Mouse (Mus musculus): Measurements from ENCODE around the gene Tmem39b. TPM values are rescaled to one million over a fixed set of nuclear protein-coding genes. Genes with fewer than 3 reads are reported as not detected.

Gene Tmem39b
- polyA plus RNA-seq, 1 experiment, result not detected

DNA sequence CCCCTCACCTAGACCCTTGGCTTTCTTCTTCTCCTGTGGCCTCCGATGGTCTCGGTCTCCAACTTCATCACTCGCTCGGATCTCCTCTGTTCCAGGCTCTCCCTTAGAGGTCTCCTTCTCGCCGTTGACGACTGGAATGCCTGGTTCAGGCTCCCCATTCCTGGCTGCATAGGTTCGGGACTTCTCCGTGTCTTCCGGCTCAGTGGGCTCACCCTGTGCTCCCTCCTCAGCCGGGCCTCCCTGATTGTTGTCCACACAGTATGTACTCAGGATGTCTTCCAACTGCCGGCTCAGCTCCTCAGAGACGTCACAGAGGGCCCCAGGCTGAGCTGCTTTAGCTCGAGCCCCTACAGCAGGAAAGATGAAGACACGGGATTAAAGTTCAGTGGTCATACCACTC lies 57.4 kb downstream of the Tmem39b start:
- Histone ChIP-seq H3K4me1 (ENCODE audit: control insufficient read depth, insufficient read depth, low read length) (peaks cover 11% of the 10 kb centered on the region), H3K4me3 (ENCODE audit: insufficient read depth, low read depth, low read length) (no peak overlapping the region), H3K27ac (ENCODE audit: insufficient read depth, low read depth, low read length) (no peak overlapping the region)
- no peak for TF ChIP-seq CTCF (IDR thresholded peaks at IDR 0.05; ENCODE audit: insufficient read depth, low read depth, low read length)
- WGBS, result 72% methylated on average over 15 of the region's 15 CpGs

DNA sequence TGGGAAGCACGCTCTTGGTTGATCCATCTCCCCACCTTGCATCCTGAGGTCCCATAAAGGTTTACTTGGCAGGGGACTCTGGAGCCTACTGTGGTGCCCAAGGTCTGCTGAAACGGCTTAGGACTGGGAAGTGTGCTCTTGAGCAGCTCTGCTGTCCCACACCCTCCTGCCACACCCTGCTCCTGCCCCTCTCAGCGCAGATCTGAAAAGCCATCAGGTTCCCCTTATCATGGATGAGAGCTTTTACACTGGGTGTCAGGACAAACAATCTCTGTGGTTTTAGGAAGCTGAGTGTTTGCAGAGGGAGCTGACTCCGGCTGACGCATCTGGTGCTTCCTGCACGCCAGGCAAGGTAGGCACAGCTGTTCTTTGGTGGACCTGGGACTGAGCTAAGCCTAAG lies 62.8 kb downstream of the Tmem39b start:
- Histone ChIP-seq H3K4me3 (ENCODE audit: insufficient read depth, low read depth, low read length) (no peak overlapping the region), H3K4me1 (ENCODE audit: control insufficient read depth, insufficient read depth, low read length) (peaks cover 2% of the 10 kb centered on the region; the same call in 1 of the 2 replicates), H3K27ac (ENCODE audit: insufficient read depth, low read depth, low read length) (no peak overlapping the region)
- no peak for TF ChIP-seq POLR2A (IDR thresholded peaks at IDR 0.05; ENCODE audit: insufficient read depth, low read depth, low read length)
- TF ChIP-seq CTCF (IDR thresholded peaks at IDR 0.05; ENCODE audit: insufficient read depth, low read depth, low read length), result no peak
- 96% methylated on average over 6 of the region's 6 CpGs for WGBS

DNA sequence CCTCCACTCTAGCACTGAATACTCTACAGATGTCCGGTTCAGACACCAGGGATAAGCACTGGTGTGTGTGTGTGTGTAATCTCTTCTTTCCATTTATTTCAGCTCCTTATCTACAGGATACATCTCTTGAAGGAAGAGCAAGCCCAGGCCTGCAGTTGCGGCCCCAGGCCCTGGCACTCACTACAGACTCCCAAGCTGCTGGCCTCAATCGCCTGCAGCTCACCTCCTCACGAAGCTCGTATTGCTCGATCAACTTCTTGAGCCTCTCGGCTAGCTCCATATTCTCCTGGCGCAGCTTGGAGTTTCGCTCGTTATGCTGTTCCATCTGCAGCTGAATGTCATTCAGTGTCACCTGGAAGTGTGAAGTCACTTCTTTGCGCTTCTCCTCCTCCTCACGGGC lies 64.8 kb downstream of the Tmem39b start:
- TF ChIP-seq POLR2A (IDR thresholded peaks at IDR 0.05; ENCODE audit: insufficient read depth, low read depth, low read length), result no peak
- no peak for TF ChIP-seq CTCF (IDR thresholded peaks at IDR 0.05; ENCODE audit: insufficient read depth, low read depth, low read length)
- no peaks in the 10 kb centered on the region; the same call in 1 of the 2 replicates for H3K4me1 ChIP-seq (ENCODE audit: control insufficient read depth, insufficient read depth, low read length)
- WGBS, result 85% methylated on average over 12 of the region's 12 CpGs
- no peak overlapping the region for H3K4me3 ChIP-seq (ENCODE audit: insufficient read depth, low read depth, low read length)
- H3K27ac ChIP-seq (ENCODE audit: insufficient read depth, low read depth, low read length), result no peak overlapping the region

DNA sequence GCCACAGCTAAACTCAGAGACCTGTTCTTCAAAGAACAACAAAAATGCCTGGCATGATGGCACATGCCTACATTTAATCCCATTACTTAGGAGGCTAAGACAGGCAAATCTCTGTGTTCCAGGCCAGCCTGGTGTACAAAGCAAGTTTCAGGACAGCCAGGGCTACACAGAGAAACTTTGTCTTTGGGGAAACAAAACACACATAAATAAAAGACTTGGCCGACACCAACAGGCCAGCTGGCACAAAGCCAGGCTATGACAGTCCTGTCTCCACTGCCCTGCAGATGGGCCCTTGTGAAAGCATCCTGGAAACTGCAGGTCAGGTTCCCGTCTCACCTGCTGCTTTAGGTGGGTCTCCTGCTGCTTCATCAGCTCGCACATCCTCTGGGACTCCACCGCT lies 65.7 kb downstream of the Tmem39b start:
- TF ChIP-seq POLR2A (IDR thresholded peaks at IDR 0.05; ENCODE audit: insufficient read depth, low read depth, low read length) (no peak), CTCF (IDR thresholded peaks at IDR 0.05; ENCODE audit: insufficient read depth, low read depth, low read length) (no peak)
- Histone ChIP-seq H3K4me1 (ENCODE audit: control insufficient read depth, insufficient read depth, low read length) (peaks cover 3% of the 10 kb centered on the region; the same call in 1 of the 2 replicates), H3K27ac (ENCODE audit: insufficient read depth, low read depth, low read length) (no peak overlapping the region), H3K4me3 (ENCODE audit: insufficient read depth, low read depth, low read length) (no peak overlapping the region)
- WGBS, result 60% methylated on average over 4 of the region's 4 CpGs

Other genes starting within 250 kb of the Tmem39b start
- gene Bsdc1, start 235.3 kb downstream of the Tmem39b start, polyA plus RNA-seq (2012; ENCODE audit: insufficient read depth, insufficient read length, low replicate concordance, missing spikeins), result not detected in 2 replicates
- not detected in 2 replicates for gene Tssk3, start 205.8 kb downstream of the Tmem39b start, polyA plus RNA-seq (2012; ENCODE audit: insufficient read depth, insufficient read length, low replicate concordance, missing spikeins)
- gene Fam229a, start 205.6 kb downstream of the Tmem39b start, polyA plus RNA-seq (2012; ENCODE audit: insufficient read depth, insufficient read length, low replicate concordance, missing spikeins), result not detected in 2 replicates
- 192 TPM in 1 of 2 replicates, not detected in the other for gene Marcksl1, start 183.3 kb downstream of the Tmem39b start, polyA plus RNA-seq (2012; ENCODE audit: insufficient read depth, insufficient read length, low replicate concordance, missing spikeins)
- not detected in 2 replicates for gene Hdac1, start 154.1 kb downstream of the Tmem39b start, polyA plus RNA-seq (2012; ENCODE audit: insufficient read depth, insufficient read length, low replicate concordance, missing spikeins)
- gene Lck, start 123.2 kb downstream of the Tmem39b start, polyA plus RNA-seq (2012; ENCODE audit: insufficient read depth, insufficient read length, low replicate concordance, missing spikeins), result 579 and 1,574 TPM in 2 replicates
- gene Fam167b, start 118.3 kb downstream of the Tmem39b start, polyA plus RNA-seq (2012; ENCODE audit: insufficient read depth, insufficient read length, low replicate concordance, missing spikeins), result not detected in 2 replicates
- gene Eif3i, start 96.2 kb downstream of the Tmem39b start, polyA plus RNA-seq (2012; ENCODE audit: insufficient read depth, insufficient read length, low replicate concordance, missing spikeins), result not detected in 2 replicates
- 500 TPM in 1 of 2 replicates, not detected in the other for gene Tmem234, start 96.2 kb downstream of the Tmem39b start, polyA plus RNA-seq (2012; ENCODE audit: insufficient read depth, insufficient read length, low replicate concordance, missing spikeins)
- not detected in 2 replicates for gene Dcdc2b, start 82.6 kb downstream of the Tmem39b start, polyA plus RNA-seq (2012; ENCODE audit: insufficient read depth, insufficient read length, low replicate concordance, missing spikeins)
- not detected in 2 replicates for gene Iqcc, start 77.7 kb downstream of the Tmem39b start, polyA plus RNA-seq (2012; ENCODE audit: insufficient read depth, insufficient read length, low replicate concordance, missing spikeins)
- not detected in 2 replicates for gene Ccdc28b, start 72.9 kb downstream of the Tmem39b start, polyA plus RNA-seq (2012; ENCODE audit: insufficient read depth, insufficient read length, low replicate concordance, missing spikeins)
- not detected in 2 replicates for gene Txlna, start 55.8 kb downstream of the Tmem39b start, polyA plus RNA-seq (2012; ENCODE audit: insufficient read depth, insufficient read length, low replicate concordance, missing spikeins)
- gene Kpna6, start 24.1 kb downstream of the Tmem39b start, polyA plus RNA-seq (2012; ENCODE audit: insufficient read depth, insufficient read length, low replicate concordance, missing spikeins), result not detected in 2 replicates
- 153 and 170 TPM in 2 replicates for gene Khdrbs1, start 45.5 kb upstream of the Tmem39b start, polyA plus RNA-seq (2012; ENCODE audit: insufficient read depth, insufficient read length, low replicate concordance, missing spikeins)
- 96.3 and 259 TPM in 2 replicates for gene Ptp4a2, start 114.4 kb upstream of the Tmem39b start, polyA plus RNA-seq (2012; ENCODE audit: insufficient read depth, insufficient read length, low replicate concordance, missing spikeins)
- gene Spocd1, start 232.4 kb upstream of the Tmem39b start, polyA plus RNA-seq (2012; ENCODE audit: insufficient read depth, insufficient read length, low replicate concordance, missing spikeins), result not detected in 2 replicates